Mouse (Mus musculus) liver, embryonic 14 days (tissue): ENCODE results near the gene Fndc9. TPM values are rescaled to one million over a fixed set of nuclear protein-coding genes. Genes with fewer than 3 reads are reported as not detected.

Experiments
- polyA plus RNA-seq: library from polyadenylated mRNA; depleted of rRNA; stranded (reverse); fragments of >200 nt; gene quantifications from 2 replicates; pipeline ENCODE4 v1.2.3, GENCODE M21; 2012; rRNA removed

The Fndc9 gene
- not detected in 2 replicates for polyA plus RNA-seq

DNA sequence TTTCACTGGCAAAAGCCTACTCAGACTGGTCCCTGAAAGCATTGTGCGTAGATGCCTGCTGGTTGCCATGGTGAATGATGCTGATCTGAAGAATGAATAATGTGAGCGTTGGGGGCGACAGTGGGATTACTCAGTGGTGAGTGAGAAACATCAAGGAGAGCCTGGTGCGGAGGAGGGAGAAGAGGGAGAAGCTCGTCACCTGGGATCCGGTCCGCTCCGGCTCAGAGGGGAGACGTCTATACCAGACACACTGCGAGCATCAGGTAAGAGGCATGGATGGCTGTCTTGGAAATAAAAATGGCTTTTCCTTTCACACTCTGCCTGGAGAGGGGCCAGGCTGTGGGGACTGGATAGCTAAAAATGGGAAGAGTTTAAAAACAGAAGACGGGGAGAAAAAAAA lies at the start of gene Fndc9:
TSS of gene Fndc9 (plus strand) at position 198 of the 400 bp plus-strand sequence.

Other genes starting within 250 kb of the Fndc9 start
- 1.9 TPM in 2 replicates for gene Gm12166, start 183.2 kb upstream of the Fndc9 start, polyA plus RNA-seq
- gene Adam19, start 179.5 kb upstream of the Fndc9 start, polyA plus RNA-seq = 1.2 and 1.5 TPM in 2 replicates
- gene Nipal4, start 69.0 kb upstream of the Fndc9 start, polyA plus RNA-seq = 0.06 and 0.07 TPM in 2 replicates
- 1.2 and 1.9 TPM in 2 replicates for gene Cyfip2, start 77.3 kb downstream of the Fndc9 start, polyA plus RNA-seq
- gene Itk, start 154.0 kb downstream of the Fndc9 start, polyA plus RNA-seq = 0.03 and 0.05 TPM in 2 replicates
- gene Fam71b, start 161.0 kb downstream of the Fndc9 start, polyA plus RNA-seq = 0.02 TPM in 2 replicates
- gene Med7, start 201.4 kb downstream of the Fndc9 start, polyA plus RNA-seq = 28.9 and 30.9 TPM in 2 replicates
- 0.16 and 0.17 TPM in 2 replicates for gene Havcr2, start 219.4 kb downstream of the Fndc9 start, polyA plus RNA-seq